Mouse (Mus musculus) gastrocnemius, postnatal 36 days (tissue): ENCODE data around the gene Sec1. TPM values are rescaled to one million over a fixed set of nuclear protein-coding genes. Genes with fewer than 3 reads are reported as not detected.

Source experiments
- DNase-seq, 2 experiments: peaks; one replicate each; pipeline ENCODE4 v3.0.0; 2022
- intact Hi-C: fragments of 180-260 bp; cut with DNase I; formaldehyde crosslinking; loops from one replicate; pipeline ENCODE4 v1.15.1; 2025
- total RNA-seq, 2 experiments: library from RNA; stranded (reverse); gene quantifications; 2 replicates each; pipeline ENCODE4 v1.2.3; 2021

The Sec1 gene
- total RNA-seq, 2 experiments from 2014 or later = 0.12 to 0.26 TPM

DNA sequence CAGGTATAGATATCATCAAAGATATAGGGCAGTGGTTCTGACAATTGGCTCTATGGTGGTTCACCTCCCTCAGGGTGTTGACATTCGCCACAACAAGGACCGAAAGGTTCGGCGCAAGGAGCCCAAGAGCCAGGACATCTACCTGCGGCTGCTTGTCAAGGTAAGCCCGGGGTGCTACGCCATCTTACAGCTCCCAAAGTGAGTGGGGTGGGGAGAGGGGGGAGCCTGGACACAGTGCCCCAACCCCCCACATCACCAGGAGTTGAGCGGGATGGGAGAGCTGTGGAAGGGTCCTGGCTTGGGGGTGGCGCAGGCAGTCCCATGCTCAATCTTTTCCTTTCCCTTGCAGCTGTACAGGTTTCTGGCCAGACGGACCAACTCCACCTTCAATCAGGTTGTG is 25.0 kb upstream of the Sec1 start:
- peak in 1 of 2 experiments; percentile 17 for DNase-seq
- intact Hi-C loops = no loop called here

DNA sequence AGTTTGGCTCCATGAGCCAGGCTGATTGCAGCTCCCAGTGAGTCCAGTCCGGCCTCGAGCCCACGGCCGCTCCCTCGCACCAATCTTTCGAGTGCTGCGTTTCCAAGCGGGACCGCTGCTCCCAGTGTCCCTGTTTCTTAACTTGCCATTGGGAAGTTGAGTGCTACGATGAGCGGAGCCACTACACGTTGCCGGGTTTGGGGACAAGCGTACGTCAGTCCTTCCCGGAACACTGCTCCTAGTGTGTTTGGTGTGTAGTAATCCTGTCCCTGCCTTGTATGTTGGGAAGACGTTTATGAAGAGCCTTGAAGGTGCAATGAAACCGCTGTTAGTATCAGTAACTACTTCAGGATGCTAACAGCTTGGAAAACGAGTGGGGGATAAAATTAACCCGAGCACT is 24.1 kb upstream of the Sec1 start:
- no peak for DNase-seq
- intact Hi-C loops = no loop called here

DNA sequence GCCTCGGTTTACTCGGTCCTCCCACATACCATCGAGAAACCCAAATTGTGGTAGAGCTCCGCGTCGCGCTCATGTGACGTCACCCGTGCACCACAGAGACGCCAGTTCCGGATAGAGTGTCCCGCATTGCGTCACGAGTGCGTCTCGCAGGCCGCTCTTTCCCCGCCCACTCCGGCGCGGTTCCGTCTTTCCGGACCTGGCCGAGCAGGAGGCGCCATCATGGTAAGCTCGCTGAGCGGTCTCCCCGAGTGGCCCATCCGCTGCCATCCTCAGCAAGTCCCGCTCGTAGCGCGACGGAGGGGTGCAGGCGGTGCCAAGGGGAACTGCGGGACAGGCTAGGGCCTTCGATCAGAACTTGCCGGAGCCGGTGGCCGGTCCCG is 23.7 kb upstream of the Sec1 start, which contains the start of gene Sphk2:
Gene Sphk2, minus strand, starts transcription at position 85 of the 380 bp plus-strand sequence.
- peak; percentile 97 to 98 for DNase-seq
- intact Hi-C loops = no loop called here

DNA sequence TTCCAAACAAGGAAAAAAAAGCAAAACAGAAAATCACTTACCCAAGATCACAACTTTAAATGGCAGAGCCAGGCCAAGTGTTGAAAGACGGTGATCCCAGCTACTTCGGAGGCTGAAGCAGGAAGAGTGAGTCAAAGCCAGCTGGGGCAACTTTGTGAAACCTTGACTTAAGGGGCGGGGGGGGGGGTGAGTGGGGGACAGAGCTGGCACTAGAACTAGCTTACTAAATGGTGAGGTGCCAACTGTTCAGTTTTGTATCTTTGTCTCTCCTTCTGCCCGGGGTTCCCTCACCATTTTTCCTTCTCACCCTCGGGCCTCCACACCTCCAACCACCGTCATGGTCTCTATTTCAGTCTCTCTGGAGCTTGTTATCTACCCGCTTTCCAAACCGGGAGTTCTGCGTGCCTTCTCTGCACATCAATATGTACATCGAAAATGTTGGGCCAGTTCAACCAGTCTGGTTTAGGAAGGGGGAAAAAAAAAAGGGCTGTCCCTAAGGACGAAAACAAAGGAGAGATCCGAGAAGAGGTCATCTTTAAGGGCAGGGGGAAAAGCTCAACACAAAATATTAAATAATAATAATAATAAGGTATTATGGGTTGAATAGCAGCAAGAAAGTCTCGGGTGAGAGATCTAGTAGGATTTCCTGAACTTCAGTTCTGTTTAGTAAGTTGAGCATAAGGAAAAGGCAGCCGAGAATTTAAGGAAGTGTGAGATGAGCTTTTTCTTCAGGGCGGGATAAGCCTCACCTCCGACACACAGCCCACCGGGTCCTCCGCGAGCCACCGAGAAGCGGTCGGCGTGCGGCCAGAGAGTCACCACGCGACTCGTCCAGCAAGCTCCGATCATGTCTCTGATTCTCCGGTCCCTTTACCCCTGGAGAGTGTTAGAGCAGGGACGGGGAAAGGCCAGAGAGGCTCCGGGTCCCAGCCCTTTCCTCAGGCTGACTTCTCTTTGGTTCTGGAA is 23.0 kb upstream of the Sec1 start:
- no peak for DNase-seq
- intact Hi-C loops = no loop called here

DNA sequence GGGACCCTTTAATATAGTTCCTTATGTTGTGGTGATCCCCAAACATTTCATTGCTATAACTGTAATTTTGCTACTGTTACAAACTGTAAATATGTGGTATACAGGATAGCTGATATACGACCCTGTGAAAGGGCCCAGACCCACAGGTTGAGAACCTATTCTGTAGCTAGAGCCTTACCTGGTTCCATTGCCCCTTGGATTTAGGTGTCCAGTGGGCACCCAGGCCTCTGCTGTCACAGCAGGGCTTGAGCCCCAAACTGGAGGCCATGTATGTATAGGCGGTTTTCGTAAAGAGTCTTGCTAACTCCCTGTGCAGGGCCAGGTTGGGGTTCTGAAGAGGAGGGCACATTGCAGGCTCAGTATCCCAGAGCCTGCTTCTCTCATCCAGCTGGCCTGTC is 22.3 kb upstream of the Sec1 start:
- DNase-seq = no peak
- intact Hi-C loops = no loop called here

DNA sequence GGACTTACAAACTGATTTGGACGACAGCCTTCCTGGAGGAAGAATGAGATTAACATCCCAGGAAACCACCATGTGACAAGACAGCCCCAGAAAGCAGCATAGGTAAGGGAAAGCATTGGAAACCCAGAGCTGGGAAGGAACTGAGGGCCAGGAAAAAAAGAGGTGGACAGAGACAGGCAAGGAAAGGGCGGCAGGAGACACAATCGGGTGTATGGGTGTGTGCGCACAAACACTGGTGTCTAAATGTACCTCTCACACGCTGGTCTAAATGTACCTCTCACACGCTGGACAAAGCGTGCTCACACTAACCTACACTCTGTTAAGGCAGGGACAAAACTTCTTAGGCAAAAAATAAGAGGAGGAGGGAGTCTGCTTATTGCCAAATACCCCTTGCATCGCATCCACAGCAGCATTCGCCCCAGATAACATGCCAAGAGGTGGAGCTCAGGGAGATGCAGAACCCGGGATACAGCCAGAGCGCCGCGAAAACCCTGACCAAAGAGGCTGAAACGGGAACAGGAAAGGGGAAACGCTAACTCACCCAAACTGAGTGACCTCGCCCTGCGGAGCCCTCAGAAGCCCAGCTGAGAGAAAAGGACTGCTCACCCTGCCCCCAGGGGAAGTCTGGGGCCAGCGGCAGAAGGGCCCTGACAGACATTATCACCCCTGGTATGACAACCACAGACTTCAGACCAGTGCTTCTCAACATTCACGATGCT is 21.7 kb upstream of the Sec1 start:
- no peak for DNase-seq
- intact Hi-C loops = no loop called here

DNA sequence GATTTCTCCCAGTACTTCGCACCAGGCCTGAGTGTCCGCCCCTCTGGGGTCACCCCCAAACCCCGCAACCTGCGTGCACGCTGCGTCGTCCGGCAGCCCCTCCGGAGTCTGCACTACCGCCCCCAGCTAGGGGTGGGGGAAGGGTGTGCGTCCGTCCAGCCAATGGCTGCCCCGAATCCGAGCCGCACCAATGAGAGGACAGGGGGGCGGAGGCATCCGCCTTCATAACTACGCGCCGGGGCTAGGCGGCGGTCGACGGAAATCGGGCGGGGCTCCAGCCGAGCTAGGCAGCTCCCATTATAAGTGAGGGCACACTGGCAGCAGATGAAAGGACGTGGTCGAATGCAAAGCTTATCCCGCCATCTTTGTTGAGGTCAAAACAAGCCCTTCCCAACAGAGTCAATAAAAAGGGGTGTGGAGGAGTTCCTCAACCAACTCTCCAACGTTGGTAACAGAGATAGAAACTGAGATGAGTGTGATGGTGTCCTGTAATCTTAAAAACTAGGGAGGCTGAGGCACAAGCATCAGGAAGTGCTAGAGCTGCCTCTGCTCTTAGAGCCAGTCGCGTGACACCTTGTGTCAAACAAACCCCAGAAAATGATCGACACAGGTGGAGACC is 21.0 kb upstream of the Sec1 start, which contains the start of gene Rpl18:
Gene Rpl18, plus strand, starts transcription at position 368 of the 619 bp plus-strand sequence.
- intact Hi-C loops = no loop called here
- DNase-seq = peak; percentile 91 to 95

DNA sequence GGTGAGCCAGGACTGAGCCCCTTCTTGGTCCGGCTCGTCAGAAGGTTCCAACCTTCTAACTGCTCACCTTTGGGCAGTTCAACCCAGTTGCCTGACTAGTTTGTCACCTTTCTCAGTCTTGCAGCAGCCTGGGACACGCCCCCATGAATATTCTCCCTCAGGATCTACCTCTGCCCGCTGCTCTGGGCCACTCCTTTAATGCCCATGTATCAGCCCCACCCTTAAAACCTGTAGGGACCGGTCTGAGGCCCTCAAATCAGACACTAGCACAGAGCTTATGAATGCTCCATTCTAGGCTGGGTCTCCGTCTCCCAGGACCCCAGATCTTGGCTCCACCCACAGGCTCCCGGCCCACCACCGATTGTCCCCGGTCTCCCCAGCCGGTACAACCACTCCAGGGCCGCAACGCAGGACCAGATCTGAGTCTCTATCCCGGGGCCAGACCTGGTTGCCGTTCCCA is 20.5 kb upstream of the Sec1 start:
- intact Hi-C loops = no loop called here
- no peak for DNase-seq

DNA sequence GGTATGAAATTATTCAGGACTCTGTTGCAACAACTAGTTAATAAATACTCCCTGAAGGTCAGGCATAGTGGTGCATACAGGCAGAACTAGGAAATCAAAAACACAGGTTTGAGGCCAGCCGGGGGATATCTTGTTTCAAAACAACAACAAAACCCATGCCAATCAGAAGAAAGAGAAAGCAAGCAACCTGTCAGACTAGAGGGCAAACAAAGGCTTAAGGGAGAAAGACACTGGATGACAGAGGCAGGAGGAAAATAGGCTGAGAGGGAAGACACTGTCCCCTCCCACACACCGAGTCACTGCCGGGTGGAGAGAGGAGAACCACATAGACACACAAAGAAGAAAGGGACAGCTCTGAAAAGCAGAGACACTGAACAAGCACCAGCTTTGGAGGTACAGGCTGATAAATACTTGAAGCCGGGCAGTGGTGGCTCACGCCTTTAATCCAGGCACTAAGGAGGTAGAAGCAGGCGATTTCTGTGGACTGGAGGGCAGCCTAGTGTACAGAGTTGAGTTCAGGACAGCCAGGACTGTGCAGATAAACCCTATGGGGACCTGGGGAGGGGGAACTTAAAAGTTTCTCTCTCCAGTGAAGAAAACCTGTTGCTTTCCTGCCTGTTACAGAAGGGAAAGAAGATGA is 19.8 kb upstream of the Sec1 start:
- intact Hi-C loops = no loop called here
- no peak for DNase-seq

DNA sequence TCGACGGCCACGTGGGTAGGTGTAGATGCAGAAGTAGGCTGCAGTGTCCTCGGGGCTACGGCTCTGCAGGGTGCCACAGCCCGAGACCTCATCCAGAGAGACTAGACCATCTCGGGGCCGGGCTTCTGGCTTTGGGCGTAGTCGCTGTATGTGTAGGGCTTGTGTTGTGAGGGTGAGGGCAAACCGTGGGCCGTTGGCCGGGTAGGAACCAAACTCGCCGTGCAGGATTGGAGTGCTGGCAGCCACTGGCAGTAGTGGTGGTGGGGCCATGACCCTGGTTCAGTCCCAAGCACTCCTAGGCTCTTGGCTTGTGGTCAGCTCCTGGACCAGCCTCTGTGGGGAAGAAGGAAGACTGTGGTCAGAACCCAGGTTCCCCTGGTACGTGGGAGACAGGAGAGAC is 19.2 kb upstream of the Sec1 start:
- intact Hi-C loops = no loop called here
- DNase-seq = no peak

DNA sequence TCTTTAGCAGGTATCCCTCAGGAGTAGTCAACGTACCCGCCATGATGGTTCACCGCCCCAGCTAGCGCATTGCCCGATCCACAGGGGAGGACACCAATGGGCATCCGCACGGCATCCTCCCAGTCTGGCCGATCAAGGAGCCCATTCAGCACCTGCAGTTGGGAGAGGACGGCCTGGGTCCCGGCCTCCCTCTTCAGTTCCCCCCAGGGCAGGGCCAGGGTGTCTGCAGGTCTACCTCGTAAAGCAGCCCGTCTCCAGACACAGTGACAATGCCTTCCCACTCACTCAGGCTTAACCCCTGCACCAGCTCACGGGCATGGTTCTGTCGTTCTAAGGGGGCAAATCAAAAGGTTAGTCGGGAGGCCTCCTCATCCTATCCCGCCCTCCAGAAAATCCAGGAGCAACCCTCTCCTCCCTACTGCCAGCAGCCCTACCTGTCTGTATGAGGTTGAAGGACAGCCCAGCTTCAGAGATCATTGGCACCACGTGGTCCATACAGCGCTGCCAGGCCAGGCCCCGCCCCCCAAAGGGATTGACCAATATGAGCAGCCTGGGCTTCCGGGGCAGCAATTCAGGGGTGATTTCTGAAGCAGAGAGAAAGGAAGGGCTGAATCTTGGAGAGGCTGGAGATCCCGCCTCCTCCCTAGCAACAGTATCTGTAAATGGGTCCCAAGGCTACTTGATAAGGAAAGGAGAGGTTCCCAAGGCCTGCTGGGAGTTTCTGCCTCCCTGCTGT is 18.0 kb upstream of the Sec1 start:
- intact Hi-C loops = no loop called here
- DNase-seq = no peak

DNA sequence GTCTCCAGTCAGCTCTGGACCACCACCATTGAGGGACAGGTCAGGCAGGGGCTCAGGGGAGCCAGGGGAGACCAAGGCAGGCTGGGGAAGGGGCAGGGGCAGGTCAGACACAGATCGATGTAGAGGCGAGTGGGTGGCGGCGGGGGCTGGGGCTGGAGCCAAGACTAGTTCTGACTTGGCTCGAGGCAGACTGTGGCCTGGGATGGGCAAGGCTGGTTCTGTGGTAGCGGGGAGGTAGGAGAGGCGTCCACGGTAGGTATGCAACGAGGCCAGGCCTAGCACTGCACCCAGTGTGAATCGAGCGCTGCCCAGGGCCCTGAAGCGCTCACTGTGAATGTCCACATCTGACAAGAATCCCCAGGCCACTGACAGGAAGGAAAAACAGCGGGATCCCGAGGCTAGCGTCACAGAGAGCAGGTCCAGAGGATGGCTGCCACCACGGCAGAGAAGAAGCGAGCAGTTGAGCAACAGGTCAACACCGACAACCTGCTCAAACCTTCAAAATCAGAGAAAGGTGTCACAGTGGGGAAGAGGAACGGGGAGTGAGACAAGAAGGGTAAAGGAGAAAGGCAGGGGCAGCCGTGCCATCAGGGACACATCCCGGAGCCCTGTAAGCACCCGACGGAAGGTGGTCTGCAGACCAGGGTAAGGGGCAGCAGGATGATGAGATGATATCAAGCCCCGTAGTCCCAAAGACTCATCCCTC is 17.3 kb upstream of the Sec1 start:
- intact Hi-C loops = no loop called here
- no peak for DNase-seq

DNA sequence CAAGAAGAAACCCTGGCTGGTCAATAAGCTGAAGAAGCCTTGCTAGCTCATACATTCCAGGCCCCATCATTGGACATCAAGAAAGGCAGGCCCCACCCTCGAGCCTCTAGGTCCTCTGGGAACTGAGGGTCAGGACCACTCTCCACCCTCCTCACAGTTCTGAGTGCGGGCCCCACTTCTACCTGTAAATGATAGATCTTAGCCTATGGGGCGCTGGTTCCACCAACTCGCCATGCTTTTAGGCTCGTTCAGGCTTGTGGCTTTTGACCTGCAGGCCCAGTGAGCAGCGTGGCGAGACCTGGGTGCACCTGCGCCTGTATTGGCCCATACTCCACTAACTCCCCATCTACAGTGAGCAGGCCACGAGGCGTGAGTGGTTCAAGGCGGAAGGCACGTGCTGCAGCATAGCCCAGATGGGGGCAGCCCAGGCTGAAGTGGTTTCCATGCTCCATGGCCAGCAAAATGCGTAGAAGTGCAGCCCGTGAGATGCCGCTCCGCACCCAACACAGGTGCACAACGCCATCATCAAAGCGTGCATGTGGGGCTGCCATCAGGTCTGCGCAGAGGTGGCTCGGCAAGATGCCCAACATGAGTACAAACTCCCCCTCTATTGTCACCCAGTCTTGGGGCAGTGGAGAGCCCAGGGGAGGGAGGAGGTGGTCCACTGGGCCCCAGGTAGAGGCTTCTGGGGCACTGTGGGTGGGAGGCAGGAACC is 16.4 kb upstream of the Sec1 start:
- DNase-seq = no peak
- intact Hi-C loops = no loop called here

DNA sequence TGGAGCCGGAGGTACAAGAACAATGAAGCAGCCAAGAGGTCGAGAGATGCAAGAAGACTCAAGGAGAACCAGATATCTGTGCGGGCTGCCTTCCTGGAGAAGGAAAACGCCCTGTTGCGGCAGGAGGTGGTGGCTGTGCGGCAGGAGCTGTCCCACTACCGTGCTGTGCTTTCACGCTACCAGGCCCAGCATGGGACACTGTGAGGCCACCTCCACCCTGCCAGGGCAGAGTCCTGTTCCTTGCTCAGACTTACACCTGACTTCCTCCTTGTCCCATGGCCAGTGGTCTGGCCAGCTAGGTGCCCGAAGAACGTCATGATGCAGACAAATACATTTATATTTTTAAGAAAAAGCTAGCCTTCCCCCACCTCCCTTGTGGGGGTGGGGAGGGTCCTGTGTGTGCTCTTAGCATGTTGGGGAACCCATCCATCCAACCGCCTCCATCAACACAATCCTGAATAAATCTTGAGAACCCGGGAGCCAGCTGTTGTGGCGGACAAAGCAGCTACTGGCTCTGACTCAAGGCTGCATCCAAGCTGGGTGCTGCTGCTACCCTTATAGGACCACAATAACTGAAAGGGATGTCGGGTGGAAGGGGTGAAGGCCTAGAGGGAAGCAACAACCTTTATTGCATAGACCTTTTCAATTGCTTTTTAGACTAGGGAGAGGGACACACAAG is 15.6 kb upstream of the Sec1 start:
- DNase-seq = no peak
- intact Hi-C loops = no loop called here

DNA sequence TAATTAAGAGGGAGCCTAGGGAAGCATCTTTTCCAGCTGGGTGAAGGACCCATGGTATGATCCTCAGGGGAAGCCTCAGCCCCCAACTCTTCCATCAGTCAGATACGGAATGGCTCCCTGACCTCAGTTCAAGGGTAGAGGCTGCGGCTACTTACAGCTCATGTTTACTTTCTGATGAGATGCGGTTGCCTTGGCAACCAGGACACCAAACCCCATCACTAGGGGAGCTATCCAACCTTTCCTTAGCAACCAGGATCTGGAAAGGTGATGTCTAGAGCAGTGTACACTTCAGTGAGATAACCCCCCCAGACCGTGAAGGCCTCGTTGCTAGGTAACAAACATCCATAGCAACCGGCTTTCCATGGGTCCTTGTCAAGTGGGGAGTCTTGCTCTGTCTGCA is 14.8 kb upstream of the Sec1 start:
- intact Hi-C loops = no loop called here

DNA sequence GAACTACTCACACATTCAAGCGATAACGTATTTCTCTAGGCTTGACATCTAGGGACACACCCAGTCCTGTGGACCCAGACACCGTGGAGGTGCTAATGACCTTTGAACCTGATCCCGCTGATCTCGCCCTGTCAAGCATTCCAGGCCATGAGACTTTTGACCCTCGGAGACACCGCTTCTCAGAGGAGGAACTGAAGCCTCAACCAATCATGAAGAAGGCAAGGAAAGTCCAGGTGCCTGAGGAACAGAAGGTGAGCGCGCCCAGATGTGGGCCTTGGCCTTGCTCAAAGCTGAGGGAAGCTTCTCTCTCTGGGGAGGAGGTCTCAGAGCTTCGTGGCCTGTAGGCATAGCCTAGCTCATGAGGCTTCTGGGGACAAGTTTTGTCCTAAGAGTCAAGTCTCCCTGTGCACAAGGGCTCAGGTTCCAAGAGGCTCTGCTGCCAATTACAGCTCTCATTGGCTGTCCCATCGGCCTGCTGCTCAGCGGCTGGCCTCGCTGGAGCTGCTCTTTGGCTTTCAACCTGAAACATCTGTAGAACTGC is 14.1 kb upstream of the Sec1 start:
- intact Hi-C loops = no loop called here
- DNase-seq = peak in 1 of 2 experiments; percentile 52

More for the DNA sequence above, 14.8 kb upstream of the Sec1 start:
- no peak for DNase-seq

DNA sequence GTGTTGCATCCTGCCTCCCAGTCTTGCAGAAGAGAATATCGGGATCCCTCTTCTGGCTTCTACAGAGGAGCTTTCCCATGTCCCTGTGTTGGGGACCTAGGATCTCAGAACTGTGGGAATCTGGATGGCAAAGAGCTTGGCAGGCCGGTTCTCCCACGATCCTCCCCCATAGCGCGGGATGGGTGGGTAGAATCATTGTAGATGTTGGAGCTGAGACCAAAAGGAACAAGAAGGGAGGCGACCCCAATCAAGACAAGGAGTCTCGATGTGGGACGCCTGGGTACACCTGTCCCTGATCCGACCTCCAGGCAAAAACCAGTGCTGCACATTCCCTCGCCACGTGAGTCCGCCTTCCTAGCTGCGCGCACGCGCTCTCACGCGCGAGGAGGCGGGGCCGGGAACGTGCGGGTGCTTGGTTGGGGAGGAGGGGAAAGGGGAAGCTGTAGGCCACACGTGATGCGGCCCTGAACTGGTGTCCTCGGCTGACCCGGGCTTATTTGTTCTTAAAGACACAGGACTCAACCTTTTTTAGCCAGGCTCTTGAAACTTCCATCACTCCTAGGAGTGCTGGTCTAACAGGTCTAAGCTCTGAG is 13.3 kb upstream of the Sec1 start:
- DNase-seq = peak; percentile 96 to 97
- intact Hi-C loops = no loop called here
